Mouse (Mus musculus): ENCODE results near the gene Pik3c2g.

- no peak for TF ChIP-seq CTCF (IDR thresholded peaks at IDR 0.05)
- TF ChIP-seq EP300 (IDR thresholded peaks at IDR 0.05; ENCODE audit: insufficient read depth, low read depth, low read length): no peak
Observed at GRCm38 (mm10) chr6:139843531-139843930, 256.5 kb downstream of the Pik3c2g start.
